Mouse (Mus musculus) megakaryocyte progenitor cell, adult 5-6 weeks (primary cell): ENCODE measurements around the gene Bmpr1b. TPM values are rescaled to one million over a fixed set of nuclear protein-coding genes. Genes with fewer than 3 reads are reported as not detected.

Experiments used
- ATAC-seq: replicated peaks from 2 replicates; pipeline ENCODE4 v1.8.0; 2016; ENCODE audit warnings: mild to moderate bottlenecking, moderate TSS enrichment, inconsistent platforms; ENCODE audit not compliant: poor library complexity
- total RNA-seq, 2 experiments: library from RNA; stranded (forward) in 1 of 2; stranded (reverse) in 1 of 2; fragments of 157-497, 149-512 nt in 1 of 2; fragments of 200-1000 nt in 1 of 2; gene quantifications; 2 replicates each; pipeline versions ENCODE4 v1.2.3 to v1.2.4; 2015 to 2017

Bmpr1b gene
- total RNA-seq, 2 experiments from 2014 or later: not detected

DNA sequence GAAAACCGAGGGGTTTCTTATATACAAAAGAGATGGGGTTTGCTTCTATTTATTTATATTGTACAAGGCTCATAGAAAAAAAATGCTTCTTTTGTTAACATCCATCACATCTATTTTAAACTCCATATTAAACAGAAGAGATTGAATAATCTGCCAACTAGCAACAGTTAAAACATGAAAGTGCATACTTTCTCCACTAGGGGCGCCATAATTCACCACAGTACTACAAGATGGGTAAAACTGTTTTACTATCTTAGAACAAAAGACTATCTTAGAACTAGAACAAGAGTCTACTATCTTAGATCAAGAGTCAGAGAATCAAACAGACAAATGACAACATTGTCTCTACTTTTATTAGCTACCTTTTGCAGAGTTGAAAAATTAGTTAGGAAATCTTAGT, 125.8 kb downstream of the Bmpr1b start:
- peak; percentile 60 for ATAC-seq

DNA sequence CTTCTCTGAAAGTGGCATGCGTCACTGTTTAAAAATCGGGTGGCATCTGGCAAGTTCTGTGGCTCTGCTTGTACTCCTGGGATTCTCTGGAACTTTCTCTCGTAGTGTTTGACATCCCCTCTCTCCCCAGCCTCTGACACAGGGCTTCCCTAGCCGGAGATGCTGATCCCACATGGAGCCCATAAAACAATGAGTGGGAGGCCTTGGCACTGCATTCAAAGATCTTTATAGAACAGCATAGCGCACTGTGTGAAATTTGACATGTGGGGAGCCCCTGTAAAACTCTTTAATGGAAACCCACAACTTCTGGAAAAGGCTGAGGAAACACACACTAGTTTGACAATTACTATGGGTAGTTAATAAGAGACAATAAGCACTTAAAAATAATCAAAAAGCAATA, 126.2 kb downstream of the Bmpr1b start:
- ATAC-seq: no peak

DNA sequence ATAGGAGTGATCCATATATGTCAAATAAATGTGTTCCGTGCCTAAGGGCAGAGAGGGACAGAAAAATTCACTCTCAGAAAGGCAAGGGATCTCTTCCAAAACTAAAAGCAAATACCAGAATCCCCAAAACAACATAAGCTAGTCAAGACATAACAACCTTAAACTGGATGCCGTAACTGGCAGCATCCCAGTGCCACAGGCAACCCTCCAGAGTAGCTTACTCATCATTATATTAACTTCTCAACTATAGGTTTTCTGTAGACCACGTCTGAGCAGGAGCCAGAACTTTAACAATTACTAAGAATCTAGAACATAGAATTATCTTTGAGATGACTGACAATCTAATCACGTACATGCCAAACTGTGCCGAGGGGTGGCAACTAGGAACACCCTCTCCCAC, 128.9 kb downstream of the Bmpr1b start:
- ATAC-seq: no peak

DNA sequence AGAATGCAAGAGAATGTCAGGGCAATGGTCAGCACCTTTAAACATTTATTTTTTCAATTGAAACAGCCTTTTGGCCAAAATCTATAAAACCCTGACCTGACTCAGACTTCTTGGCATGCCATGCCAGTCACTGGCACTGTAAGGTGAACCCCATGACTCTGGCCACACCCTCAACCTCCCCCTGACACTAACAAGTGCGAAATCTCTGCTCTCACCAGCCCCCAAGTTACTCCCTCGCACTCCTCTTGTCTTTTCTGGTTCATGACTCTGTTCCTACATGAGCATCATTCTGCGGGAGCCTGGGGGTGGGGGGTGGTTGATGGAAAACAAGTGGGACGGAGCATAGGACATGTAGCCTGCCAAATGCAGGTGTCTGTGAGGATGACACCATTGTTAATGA, 135.1 kb downstream of the Bmpr1b start:
- no peak for ATAC-seq

DNA sequence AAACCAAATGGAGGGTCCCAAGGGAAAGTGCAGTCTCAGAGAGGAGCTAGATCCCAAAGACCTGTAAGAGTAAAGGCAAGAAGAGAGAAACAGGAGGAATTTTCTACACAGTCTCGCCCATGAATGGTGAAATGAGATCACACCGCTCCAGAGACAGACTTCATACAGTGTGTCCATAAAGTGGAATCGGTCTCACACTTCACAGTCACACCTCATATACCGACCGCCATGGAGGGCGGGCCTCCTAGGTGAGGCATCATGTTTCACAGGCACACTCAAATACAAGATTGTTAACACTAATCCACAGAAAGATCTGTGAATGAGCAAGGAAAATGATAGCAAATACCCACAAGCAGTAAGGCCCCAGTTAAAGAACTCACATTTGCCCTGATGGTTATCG, 149.5 kb downstream of the Bmpr1b start:
- no peak for ATAC-seq

DNA sequence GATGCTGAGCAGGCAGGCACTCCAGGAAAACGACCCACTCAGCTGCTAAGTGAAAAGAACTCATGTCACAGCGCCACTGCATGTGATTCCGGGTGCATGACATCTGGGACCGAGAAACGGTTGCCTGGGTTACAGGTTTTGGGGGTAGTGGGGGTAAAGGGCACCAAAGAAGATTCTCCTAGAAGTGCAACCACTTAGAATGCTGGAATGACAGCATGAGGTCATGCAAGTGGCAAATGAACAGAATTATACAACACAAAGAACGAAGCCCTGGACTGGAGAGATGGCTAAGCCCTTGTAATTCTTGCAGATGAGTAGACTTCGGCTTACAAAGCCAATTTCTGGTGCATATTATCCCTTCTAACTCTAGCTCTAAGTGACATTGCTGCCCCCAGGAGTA, 184.7 kb downstream of the Bmpr1b start:
- no peak for ATAC-seq

DNA sequence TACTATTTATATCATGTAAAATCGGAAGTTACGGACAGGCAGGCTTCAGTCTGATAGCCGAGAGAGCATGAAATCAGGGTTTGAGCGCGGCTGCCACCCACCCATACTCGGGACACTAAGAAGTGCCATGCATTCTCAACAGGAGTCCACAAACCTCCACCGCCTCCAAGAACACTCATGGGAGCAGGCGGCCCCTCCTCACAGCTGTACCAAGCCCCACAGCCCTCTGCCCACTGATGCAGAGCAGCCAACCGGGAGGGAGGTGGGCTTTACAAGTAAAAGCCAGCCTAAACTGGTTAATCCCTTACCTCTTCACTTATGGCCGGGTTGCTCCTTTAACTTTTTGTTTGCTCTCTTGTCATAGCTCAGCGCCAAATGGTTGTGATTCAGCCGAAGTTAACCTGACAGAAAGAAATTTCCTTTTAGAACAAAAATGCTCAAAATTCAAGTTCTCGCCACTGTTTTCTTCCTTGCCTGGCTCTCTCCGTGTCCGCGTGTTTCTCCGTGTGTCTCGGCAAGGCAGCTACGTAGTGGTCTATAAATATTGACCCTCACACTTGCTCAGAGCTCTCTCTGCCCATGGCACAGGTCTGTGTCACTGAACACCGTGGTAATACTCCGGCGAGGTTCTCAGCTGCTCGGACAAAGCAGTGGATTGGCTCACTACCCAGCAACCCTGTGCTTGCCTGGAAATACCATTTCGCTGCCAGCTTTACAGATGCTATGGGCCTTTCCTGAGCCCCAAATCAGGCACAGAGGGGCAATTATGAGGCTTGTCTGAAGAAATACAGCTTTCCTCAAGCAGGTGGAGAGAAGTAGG, 187.4 kb downstream of the Bmpr1b start:
- ATAC-seq: no peak

DNA sequence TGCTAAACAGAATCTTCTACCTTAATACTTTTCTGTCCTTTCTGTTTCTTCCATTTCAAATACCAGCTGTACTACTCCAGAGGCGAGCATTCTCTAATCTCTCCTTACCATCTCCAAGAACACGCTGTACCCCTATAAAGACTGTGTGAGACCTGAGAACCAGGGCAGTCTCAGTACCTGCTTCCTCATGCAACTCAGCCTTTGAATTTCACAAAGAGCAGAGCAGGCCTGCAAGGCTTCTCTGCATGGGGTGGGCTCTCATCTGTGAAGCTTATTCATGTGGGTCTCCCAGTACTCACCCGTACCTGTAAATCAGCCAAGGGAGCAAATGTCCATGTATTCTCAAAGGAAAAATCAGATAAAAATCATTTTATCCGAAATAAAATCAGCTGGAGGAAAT, 203.0 kb downstream of the Bmpr1b start:
- no peak for ATAC-seq

DNA sequence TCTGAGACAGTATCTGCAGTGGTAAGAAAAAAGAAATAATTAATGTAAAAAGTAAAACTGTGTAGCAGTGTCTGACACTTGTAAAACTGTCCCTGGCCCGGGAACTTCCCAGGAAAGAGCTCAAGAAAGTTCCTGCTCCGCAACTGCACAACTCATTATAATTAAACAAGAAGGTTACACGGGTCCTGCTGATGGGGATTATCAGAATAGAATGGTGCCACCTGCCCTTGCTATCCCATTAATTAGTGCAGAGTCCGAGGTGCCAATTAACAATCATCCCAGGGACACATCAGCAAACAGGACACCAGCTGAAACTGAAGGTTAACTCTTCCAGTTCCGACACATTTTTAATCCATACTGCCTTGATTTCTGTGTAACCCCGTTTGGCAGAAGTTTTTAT, 216.3 kb downstream of the Bmpr1b start:
- no peak for ATAC-seq

DNA sequence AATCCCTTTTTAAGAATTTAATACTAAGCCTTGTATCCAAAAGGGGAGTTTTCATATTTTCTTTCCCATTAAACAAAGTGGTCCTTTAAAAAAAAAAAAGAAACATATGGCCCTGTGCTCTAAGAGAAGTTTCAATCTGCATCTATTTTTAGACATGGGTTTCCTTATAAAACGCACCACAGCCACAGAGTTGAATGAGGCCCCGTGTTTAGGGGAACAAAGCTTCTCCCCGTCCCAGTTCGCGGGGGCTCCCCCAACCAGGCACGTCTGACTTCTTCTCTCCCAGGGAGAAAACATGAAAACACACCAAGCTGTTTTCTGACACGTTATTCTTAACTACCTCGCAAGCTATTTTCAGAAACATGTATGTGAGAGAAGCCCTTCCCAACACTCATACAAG, 218.6 kb downstream of the Bmpr1b start:
- peak; percentile 66 for ATAC-seq

DNA sequence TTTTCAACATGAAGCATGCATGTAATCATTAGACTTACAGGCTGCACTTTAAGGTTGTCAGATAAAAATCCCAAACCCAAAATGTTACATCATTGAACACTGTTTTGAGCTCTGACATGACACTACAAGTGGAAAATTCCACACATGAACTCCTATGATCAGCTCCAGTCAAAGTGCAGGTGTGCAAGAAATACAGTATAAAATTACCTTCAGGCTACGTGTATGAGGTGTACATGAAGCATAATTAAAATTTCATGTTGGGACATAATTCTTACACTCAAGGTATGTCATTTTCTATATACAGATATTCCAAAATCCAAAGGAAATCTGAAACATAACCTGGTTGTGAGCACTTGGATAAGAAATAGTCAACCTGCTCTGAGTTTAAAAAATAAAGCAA, 220.7 kb downstream of the Bmpr1b start:
- no peak for ATAC-seq

DNA sequence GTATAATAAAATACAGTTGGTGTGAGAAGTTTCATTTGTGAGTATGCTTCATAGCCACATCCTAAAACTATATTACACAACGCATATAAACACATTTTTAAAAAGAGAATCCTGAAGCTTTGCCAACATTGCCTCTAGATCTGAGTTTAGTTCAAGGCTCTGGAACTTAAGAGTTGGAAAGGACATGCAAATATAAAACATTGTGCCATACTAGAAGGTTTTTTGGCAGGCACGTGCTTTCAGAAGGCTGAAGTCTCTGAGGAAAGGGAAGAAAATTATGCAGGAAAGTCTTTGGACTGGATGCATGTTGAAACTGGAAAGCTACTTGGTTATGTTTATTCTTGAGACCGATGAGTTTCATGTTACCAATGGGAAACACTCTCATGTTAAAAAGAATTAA, 221.1 kb downstream of the Bmpr1b start:
- no peak for ATAC-seq

DNA sequence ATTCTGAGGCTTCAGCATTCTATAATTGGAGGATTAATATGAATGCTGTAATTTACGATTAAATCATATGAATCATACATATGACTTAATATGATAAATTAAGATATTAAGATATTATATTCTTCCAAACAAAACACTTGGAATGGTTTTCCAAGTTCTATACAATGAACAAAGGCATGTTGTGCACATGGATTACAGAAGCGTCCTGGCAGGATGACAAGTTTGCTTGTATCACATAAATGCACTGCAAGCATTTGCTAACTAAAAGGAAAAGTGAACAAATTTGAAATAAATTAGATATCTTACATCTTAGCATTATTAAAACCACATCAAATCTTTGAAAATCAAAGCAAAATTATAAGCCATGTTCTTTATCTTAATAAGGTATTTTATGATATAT, 222.4 kb downstream of the Bmpr1b start:
- no peak for ATAC-seq

DNA sequence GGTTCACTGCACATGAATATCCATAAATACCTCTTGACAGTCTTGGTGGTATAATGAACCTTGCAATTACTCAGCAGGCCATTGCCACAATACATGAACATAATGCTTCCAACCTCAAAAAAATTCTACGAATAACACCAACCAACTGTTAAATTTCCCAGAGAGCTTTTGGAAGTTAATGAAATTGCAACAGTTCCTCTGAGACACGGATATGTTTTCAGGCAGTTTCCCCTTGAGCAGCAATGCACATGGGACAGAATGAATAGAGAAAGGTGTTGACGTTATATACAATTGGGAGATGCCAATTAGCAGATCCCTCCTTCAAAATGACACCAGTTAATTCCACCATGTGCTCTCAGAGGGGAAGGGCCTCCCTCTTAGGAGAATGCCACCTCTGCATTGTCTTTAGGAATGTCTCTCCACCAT, 225.9 kb downstream of the Bmpr1b start:
- ATAC-seq: no peak

DNA sequence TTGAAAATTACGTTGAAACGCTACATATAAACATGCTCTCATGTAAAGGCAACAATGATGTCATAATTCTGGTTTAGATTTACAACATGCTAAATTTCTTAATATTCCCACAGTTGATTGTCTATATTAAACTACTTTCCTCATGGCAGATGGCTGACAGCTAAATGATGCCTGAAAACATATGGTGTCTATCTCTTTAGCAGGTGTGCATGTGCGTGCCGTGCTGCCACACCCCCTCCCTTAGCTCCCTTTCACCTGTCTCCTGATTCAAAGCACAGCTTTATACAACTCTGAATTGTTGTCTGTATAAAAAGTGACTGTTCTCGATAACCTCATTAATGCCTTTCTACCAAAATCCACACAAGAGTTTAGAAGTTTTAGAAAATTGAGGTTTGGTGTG, 229.0 kb downstream of the Bmpr1b start:
- ATAC-seq: no peak

DNA sequence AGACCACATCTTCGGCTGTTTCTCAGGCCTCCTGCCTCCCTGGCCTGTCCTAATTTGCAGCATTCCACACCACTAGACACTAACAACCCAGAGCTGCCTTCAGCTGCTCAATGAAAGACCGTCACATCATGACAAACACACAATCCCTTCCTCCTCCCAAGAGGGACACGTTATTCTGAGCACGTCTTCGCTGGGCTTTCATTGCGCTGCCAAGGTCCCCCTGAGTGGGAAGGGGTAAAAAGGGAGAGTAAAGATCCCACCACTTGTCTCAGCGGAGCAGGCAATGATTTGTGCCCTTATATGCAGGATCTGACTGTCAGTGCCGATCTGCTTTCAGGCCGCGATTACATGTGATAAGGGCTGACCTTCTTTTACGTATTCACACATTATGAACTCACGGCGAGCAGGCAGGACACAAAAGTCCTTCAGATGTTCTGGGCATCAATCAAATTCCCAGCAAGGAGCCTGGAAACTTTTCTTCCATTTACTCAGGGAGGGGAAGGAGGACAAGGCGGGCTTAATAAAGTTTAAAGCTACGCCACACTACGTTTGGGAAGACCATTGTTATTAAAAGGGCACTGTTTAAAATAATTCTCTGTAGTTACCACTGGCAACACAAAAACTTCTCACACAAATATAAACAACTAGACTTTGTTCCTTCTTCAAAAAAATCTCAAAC, 232.5 kb downstream of the Bmpr1b start:
- ATAC-seq: no peak

DNA sequence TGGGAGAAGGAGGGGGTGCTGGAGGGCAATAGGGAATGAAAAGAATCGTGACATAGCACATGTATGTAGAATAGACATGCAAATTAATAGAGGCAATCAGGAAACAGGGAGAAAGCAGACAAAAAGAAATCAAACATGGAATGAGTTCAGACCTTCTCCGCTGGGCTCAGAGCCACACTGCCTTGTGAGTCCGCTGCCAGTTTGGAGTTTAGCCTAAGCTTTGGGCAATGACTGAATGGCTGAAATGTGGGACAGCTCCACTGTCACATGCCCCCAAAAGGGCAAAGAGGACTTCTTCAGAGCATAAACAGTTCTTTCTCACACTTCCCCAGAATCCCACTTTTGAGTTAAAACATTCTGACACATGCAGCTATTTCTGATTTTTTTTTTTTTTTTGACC, 236.3 kb downstream of the Bmpr1b start:
- no peak for ATAC-seq

DNA sequence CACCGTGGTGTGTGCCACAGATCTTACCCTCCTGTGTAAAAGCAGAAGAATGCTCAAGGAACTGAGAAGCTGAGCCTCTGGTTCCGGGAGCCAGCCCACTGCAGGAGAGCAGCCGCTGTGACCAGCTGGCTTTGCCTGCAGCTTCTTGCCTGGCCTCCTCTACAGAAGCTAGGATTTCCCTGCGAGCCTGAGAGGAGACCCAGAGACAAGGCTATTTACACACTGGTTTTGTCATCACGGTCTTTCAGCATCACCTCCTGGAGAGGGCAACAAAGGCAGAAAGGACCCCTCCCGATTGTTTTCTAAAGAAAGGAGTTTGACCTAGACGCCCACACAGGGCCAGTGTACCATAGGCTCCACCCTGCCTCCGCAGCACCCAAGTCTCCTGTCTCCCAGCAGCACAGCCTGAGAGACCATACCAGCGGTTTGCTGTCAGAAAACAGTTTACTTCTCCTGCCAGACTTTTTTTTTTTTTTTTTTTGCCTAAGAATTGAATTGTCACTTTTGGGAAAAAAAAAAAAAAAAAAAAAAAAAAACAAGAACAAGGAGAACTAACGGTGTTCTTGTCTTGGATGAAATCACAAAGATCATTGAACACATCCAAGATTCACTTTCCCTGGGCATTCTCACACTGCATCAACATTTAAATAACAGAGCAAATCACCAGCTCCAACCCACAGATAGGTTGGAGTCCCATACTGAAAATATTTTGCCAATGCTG, 237.7 kb downstream of the Bmpr1b start:
- ATAC-seq: peak; percentile 93

DNA sequence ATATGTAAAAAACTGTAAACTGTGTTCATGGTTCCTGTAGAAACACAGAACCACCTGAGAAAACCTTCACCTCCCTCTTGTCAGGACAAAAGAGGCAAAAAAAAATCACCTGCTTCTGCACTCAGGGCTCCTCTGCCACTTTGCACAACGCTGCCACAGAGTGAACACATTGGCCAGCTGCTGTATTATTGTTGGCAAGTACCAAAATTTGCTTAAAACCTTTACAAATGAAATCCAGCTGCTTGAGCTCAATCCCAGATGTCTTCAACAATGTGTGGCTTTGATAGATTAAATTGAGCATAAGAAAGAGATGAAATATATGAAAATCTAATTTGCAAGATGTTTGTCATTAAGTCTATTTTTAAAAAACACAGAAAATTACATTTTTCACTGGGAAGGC, 245.8 kb downstream of the Bmpr1b start:
- no peak for ATAC-seq

DNA sequence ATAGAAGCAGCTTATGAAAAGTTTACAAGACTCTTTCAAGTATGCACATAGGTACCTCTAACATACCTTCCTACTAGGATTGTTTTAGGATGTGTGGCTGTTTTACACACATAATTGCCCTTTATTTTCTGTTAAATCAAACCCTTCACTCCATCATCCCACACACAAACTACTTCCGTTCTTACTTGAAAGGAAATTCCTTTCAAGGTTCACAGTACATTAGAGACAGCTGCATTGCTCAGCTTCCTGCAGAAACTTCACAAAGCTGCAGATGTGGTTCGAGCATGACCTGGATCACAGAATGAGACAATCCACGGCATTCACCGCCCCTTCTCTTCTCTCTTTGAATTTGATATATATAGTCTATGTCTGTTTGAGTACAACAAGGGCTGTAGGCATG, 248.1 kb downstream of the Bmpr1b start:
- no peak for ATAC-seq

DNA sequence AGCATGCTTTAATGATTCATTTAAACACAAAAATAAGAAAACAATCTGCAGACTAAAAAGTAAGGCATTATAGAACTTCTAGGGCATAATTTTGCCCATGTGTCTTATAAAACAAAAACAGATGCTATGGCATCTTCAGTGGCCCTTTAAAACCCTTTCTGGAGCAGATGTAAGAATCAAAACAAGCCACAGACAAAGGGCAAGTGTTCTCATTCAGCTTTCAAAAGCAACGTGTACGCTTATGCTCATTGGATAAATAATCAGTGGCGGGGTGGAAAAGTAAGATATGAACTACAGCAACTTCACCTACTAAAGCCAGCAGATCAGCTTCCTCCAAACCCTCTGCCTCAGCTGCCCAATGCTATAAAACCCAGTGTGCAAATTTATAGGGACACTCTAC, 249.6 kb downstream of the Bmpr1b start:
- ATAC-seq: no peak

DNA sequence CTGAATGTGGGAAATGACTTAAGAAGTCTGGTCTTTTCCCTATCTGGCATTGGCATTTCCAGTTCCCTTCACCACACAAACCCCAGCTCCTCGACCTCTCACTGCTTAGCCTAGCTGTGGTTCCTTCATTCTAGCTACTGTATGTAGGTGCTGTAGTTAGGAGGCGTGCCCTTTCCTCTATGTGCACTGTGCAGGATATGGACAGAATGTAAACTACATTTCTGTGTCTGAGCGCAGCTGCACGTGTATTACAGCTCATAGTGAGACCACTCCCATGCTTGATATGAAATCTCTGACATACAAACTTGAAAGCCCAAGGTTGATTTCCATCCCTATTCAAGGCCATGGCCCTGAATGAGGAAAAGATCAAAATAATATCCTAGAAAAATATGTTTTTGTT, 252.1 kb downstream of the Bmpr1b start:
- ATAC-seq: no peak
